Mouse (Mus musculus) heart, adult 2 months (tissue): Measurements from ENCODE around the gene Pla2r1. TPM values are rescaled to one million over a fixed set of nuclear protein-coding genes. Genes with fewer than 3 reads are reported as not detected.

Experiments
- DNase-seq, 2 experiments: peaks; one replicate each; pipeline ENCODE4 v3.0.0; 2021
- H3K27ac ChIP-seq: fragments of 200-600 bp; 2 replicates; pipeline ENCODE4 v1.8.1; 2022
- H3K27me3 ChIP-seq: fragments of 200-500 bp; 2 replicates; pipeline ENCODE4 v1.6.1; 2012; ENCODE audit warnings: mild to moderate bottlenecking, low read length, inconsistent platforms, mixed read lengths; ENCODE audit not compliant: control insufficient read depth, insufficient read depth
- H3K36me3 ChIP-seq: fragments of 200-500 bp; 2 replicates; pipeline ENCODE4 v1.6.1; 2012; ENCODE audit warnings: low read length, inconsistent platforms; ENCODE audit not compliant: control insufficient read depth, insufficient read depth
- H3K4me1 ChIP-seq: fragments of 200-500 bp; 2 replicates; pipeline ENCODE4 v1.6.1; 2011; ENCODE audit warnings: low read length; ENCODE audit not compliant: control insufficient read depth, insufficient read depth
- H3K4me3 ChIP-seq: fragments of 200-600 bp; 2 replicates; pipeline ENCODE4 v1.8.1; 2022
- H3K79me2 ChIP-seq: fragments of 200-500 bp; replicated peaks from 2 replicates; pipeline ENCODE4 v1.6.1; 2012; ENCODE audit warnings: mild to moderate bottlenecking, inconsistent platforms, low read length, moderate library complexity, mixed read lengths; ENCODE audit not compliant: control insufficient read depth, insufficient read depth
- H3K9ac ChIP-seq: fragments of 200-500 bp; 2 replicates; pipeline ENCODE4 v1.6.1; 2012; ENCODE audit warnings: low read depth, mild to moderate bottlenecking, control low read depth, inconsistent platforms, low read length, mixed read lengths
- CTCF ChIP-seq: fragments of 200-600 bp; IDR thresholded peaks from 2 replicates; pipeline ENCODE4 v1.8.1; 2022; ENCODE audit warnings: antibody characterized with exemption, mild to moderate bottlenecking, moderate library complexity
- EP300 ChIP-seq: fragments of 200-500 bp; IDR thresholded peaks from 2 replicates; pipeline ENCODE4 v1.6.1; 2011; ENCODE audit warnings: low read depth, low read length, control low read depth; ENCODE audit not compliant: insufficient read depth
- POLR2A ChIP-seq: fragments of 200-500 bp; IDR thresholded peaks from 2 replicates; pipeline ENCODE4 v1.6.1; 2011; ENCODE audit warnings: mild to moderate bottlenecking, low read depth, low read length, control low read depth; ENCODE audit not compliant: insufficient read depth
- WGBS: fragments of 180-500 bp; shearing (Covaris S2); methylation state at CpG from one replicate; pipeline ENCODE4 v1.1.7; 2018; 5-methylcytosine and 5-hydroxymethylcytosine counted together
- intact Hi-C: fragments of 180-260 bp; cut with DNase I; formaldehyde crosslinking; loops from one replicate; pipeline ENCODE4 v1.15.1; 2025
- polyA plus RNA-seq: library from polyadenylated mRNA; depleted of rRNA; stranded (reverse); fragments of >200 nt; gene quantifications from 2 replicates; pipeline ENCODE4 v1.2.3, GENCODE M21; 2012
- total RNA-seq, 2 experiments: library from RNA; stranded (reverse); gene quantifications; 2 replicates each; pipeline ENCODE4 v1.2.3; 2021

Gene Pla2r1
- total and polyA plus RNA-seq, 3 experiments, result 1.4 to 1.9 (median 1.7) TPM

- no peaks in the 10 kb centered on the region for H3K36me3 ChIP-seq
- no peak overlapping the region for H3K4me3 ChIP-seq
- intact Hi-C loops, result no loop called here
- H3K9ac ChIP-seq, result no peak overlapping the region
- no peaks in the 10 kb centered on the region for H3K79me2 ChIP-seq
- no peak overlapping the region for H3K27ac ChIP-seq
- WGBS, result 68% methylated on average over 11 of the region's 11 CpGs
- H3K4me1 ChIP-seq, result no peaks in the 10 kb centered on the region
- no peak for DNase-seq
- no peaks in the 10 kb centered on the region; the same call in 1 of the 2 replicates for H3K27me3 ChIP-seq
- TF ChIP-seq POLR2A (no peak), EP300 (no peak), CTCF (no peak)
These were observed 142.9 kb downstream of the Pla2r1 start for GRCm38 (mm10) chr2:60409989-60410763.

- no peak for DNase-seq
- TF ChIP-seq POLR2A (no peak), EP300 (no peak), CTCF (no peak)
- Histone ChIP-seq H3K36me3 (no peaks in the 10 kb centered on the region), H3K4me1 (no peaks in the 10 kb centered on the region), H3K4me3 (no peak overlapping the region), H3K27ac (no peak overlapping the region), H3K27me3 (no peaks in the 10 kb centered on the region; the same call in 1 of the 2 replicates), H3K79me2 (no peaks in the 10 kb centered on the region), H3K9ac (no peak overlapping the region)
- intact Hi-C loops, result no loop called here
- WGBS, result 71% methylated on average over 6 of the region's 6 CpGs
These were observed 143.9 kb downstream of the Pla2r1 start for GRCm38 (mm10) chr2:60409194-60409593.

- intact Hi-C loops, result no loop called here
- Histone ChIP-seq H3K9ac (no peak overlapping the region), H3K4me3 (no peak overlapping the region), H3K4me1 (no peaks in the 10 kb centered on the region), H3K79me2 (no peaks in the 10 kb centered on the region), H3K27ac (no peak overlapping the region), H3K27me3 (no peaks in the 10 kb centered on the region; the same call in 1 of the 2 replicates), H3K36me3 (no peaks in the 10 kb centered on the region)
- 73% methylated on average over 2 of the region's 2 CpGs for WGBS
- no peak for DNase-seq
- no peak for TF ChIP-seq CTCF
- TF ChIP-seq POLR2A, result no peak
- TF ChIP-seq EP300, result no peak
These were observed 145.7 kb downstream of the Pla2r1 start for GRCm38 (mm10) chr2:60407387-60407786.

- Histone ChIP-seq H3K27ac (no peak overlapping the region), H3K27me3 (no peaks in the 10 kb centered on the region; the same call in 1 of the 2 replicates), H3K9ac (no peak overlapping the region), H3K4me1 (no peaks in the 10 kb centered on the region), H3K4me3 (no peak overlapping the region), H3K79me2 (no peaks in the 10 kb centered on the region), H3K36me3 (no peaks in the 10 kb centered on the region)
- DNase-seq, result no peak
- WGBS, result 78% methylated on average over 5 of the region's 5 CpGs
- intact Hi-C loops, result no loop called here
- TF ChIP-seq CTCF, result no peak
- TF ChIP-seq POLR2A, result no peak
- no peak for TF ChIP-seq EP300
These were observed 147.7 kb downstream of the Pla2r1 start for GRCm38 (mm10) chr2:60405431-60405830.

GRCm38 (mm10) chr2:60404763-60405162 is 148.3 kb downstream of the Pla2r1 start:
- H3K27ac ChIP-seq, result no peak overlapping the region
- H3K9ac ChIP-seq, result no peak overlapping the region
- DNase-seq, result no peak
- TF ChIP-seq CTCF (no peak), POLR2A (no peak), EP300 (no peak)
- H3K36me3 ChIP-seq, result no peaks in the 10 kb centered on the region
- no peak overlapping the region for H3K4me3 ChIP-seq
- no peaks in the 10 kb centered on the region for H3K79me2 ChIP-seq
- no peaks in the 10 kb centered on the region for H3K4me1 ChIP-seq
- no peaks in the 10 kb centered on the region; the same call in 1 of the 2 replicates for H3K27me3 ChIP-seq
- intact Hi-C loops, result no loop called here
- WGBS, result 87% methylated on average over 7 of the region's 7 CpGs

- no peak overlapping the region for H3K4me3 ChIP-seq
- DNase-seq, result no peak
- H3K36me3 ChIP-seq, result no peaks in the 10 kb centered on the region
- no peak for TF ChIP-seq EP300
- no peak for TF ChIP-seq CTCF
- no peak for TF ChIP-seq POLR2A
- 56% methylated on average over 5 of the region's 5 CpGs for WGBS
- H3K9ac ChIP-seq, result no peak overlapping the region
- no peak overlapping the region for H3K27ac ChIP-seq
- intact Hi-C loops, result no loop called here
- no peaks in the 10 kb centered on the region for H3K79me2 ChIP-seq
- no peaks in the 10 kb centered on the region for H3K27me3 ChIP-seq
- H3K4me1 ChIP-seq, result no peaks in the 10 kb centered on the region
These were observed 151.4 kb downstream of the Pla2r1 start for GRCm38 (mm10) chr2:60401694-60402093.
